Mouse (Mus musculus) embryonic stem cell, embryonic (primary cell): ENCODE results near the gene Fv1.
"Not testable (repeated sequence)": the region's sequence is repeated elsewhere in the genome, so short reads cannot be mapped to it uniquely, and the experiment has no call there.

Experiments used
- CTCF ChIA-PET, 4 experiments: fragments of 300-600 bp in 2 of 4; fragments of 350-600 bp in 2 of 4; sonication (Branson Sonifier 250); formaldehyde crosslinking; loops; one replicate each; lab custom pipeline; 2022; ENCODE audit warnings: inconsistent platforms in 2 of 4; lab: Charles Lee
- POLR2A ChIA-PET, 4 experiments: fragments of 300-600 bp in 2 of 4; fragments of 350-600 bp in 2 of 4; sonication (Branson Sonifier 250); formaldehyde crosslinking; loops; one replicate each; lab custom pipeline; 2022; ENCODE audit warnings: antibody characterized with exemption in 4 of 4, inconsistent platforms in 1 of 4; lab: Charles Lee

The Fv1 gene

GRCm38 (mm10) chr4:147868450-147869031 is at the start of gene Fv1, which contains the start of gene Miip:
Fv1 (plus strand) TSS chr4:147868979.
Miip (minus strand) TSS chr4:147868816.
- ChIA-PET CTCF (interaction anchor here in 2 of 4 experiments (0.6 to 0.7 kb wide), 2 partner anchors 18 to 227 kb away, joined by 3 to 4 read pairs; no protein-coding TSS in a partner anchor), POLR2A (interaction anchor here in 2 of 4 experiments (0.6 to 3.5 kb wide), 10 partner anchors 11 to 434 kb away, joined by 3 to 17 read pairs (median 4); partner anchors contain the start of genes Clcn6 (in 1 of the 2), Mthfr (in 1 of the 2) and Zfp933 (in 1 of the 2))

GRCm38 (mm10) chr4:147819659-147820058 is 49.1 kb upstream of the Fv1 start:
- POLR2A ChIA-PET = interaction anchor here in 2 of 4 experiments (0.9 to 1.6 kb wide), 3 partner anchors 10 to 29 kb away, joined by 3 to 8 read pairs (median 3); partner anchors contain the start of genes Zfp933 (in 1 of the 2) and Zfp984 (in 1 of the 2)
- CTCF ChIA-PET = not testable (repeated sequence)

GRCm38 (mm10) chr4:147821414-147821813 is 47.4 kb upstream of the Fv1 start:
- CTCF ChIA-PET = not testable (repeated sequence)
- POLR2A ChIA-PET = interaction anchor here in 1 of 4 experiments (2.0 kb wide), 1 partner anchor 12 kb away, joined by 9 read pairs; the partner anchor contains the start of gene Zfp984

GRCm38 (mm10) chr4:147824389-147824788 is 44.4 kb upstream of the Fv1 start:
- CTCF ChIA-PET = no interaction called here

GRCm38 (mm10) chr4:147839282-147839681 is 29.5 kb upstream of the Fv1 start:
- CTCF ChIA-PET, POLR2A ChIA-PET: not testable (repeated sequence)

More at GRCm38 (mm10) chr4:147824389-147824788, 44.4 kb upstream of the Fv1 start:
- POLR2A ChIA-PET = interaction anchor here in 1 of 4 experiments (1.7 to 1.9 kb wide), 2 partner anchors 15 to 17 kb away, joined by 6 to 10 read pairs; partner anchors contain the start of gene Zfp984

GRCm38 (mm10) chr4:147842871-147843270 is 25.9 kb upstream of the Fv1 start:
- POLR2A ChIA-PET = no interaction called here
- CTCF ChIA-PET = interaction anchor here in 1 of 4 experiments (0.6 kb wide), 1 partner anchor 715 kb away, joined by 3 read pairs; no protein-coding TSS in a partner anchor

GRCm38 (mm10) chr4:147847614-147848583 is 20.9 kb upstream of the Fv1 start, which contains the start of gene Zfp933:
Zfp933 (minus strand) TSS chr4:147848366.
- ChIA-PET CTCF (interaction anchor here in 2 of 4 experiments (0.6 kb wide), 2 partner anchors 31 to 1661 kb away, joined by 3 to 4 read pairs; no protein-coding TSS in a partner anchor), POLR2A (interaction anchor here in 3 of 4 experiments (0.7 to 2.3 kb wide), 16 partner anchors 11 to 710 kb away, joined by 3 to 6 read pairs (median 3); partner anchors contain the start of genes Fv1 (in 1 of the 3), Mfn2 (in 1 of the 3) and Miip (in 1 of the 3))

- ChIA-PET POLR2A (interaction anchor here in 3 of 4 experiments (0.7 to 2.3 kb wide), 15 partner anchors 10 to 709 kb away, joined by 3 to 6 read pairs (median 3); partner anchors contain the start of genes Fv1 (in 1 of the 3), Mfn2 (in 1 of the 3) and Miip (in 1 of the 3)), CTCF (interaction anchor here in 1 of 4 experiments (0.6 kb wide), 1 partner anchor 31 kb away, joined by 3 read pairs; no protein-coding TSS in a partner anchor)
Measured at GRCm38 (mm10) chr4:147848584-147848991, 20.2 kb upstream of the Fv1 start.

- CTCF ChIA-PET = no interaction called here
- POLR2A ChIA-PET = interaction anchor here in 1 of 4 experiments (0.6 to 1.6 kb wide), 4 partner anchors 8 to 59 kb away, joined by 3 to 7 read pairs (median 3); partner anchors contain the start of genes Fv1 and Miip
Measured at GRCm38 (mm10) chr4:147850776-147851175, 18.0 kb upstream of the Fv1 start.

- POLR2A ChIA-PET = interaction anchor here in 2 of 4 experiments (0.7 to 2.5 kb wide), 6 partner anchors 8 to 29 kb away, joined by 3 to 11 read pairs (median 4); partner anchors contain the start of gene Zfp933 (in 2 of the 2)
- CTCF ChIA-PET = no interaction called here
Measured at GRCm38 (mm10) chr4:147862051-147862450, 6.7 kb upstream of the Fv1 start.

- CTCF ChIA-PET = no interaction called here
- POLR2A ChIA-PET = no interaction called here
Measured at GRCm38 (mm10) chr4:147865651-147866050, 3.1 kb upstream of the Fv1 start.

- ChIA-PET POLR2A (interaction anchor here in 1 of 4 experiments (1.5 kb wide), 1 partner anchor 11 kb away, joined by 7 read pairs; no protein-coding TSS in a partner anchor), CTCF (no interaction called here)
Measured at GRCm38 (mm10) chr4:147866056-147866455, 2.7 kb upstream of the Fv1 start.

GRCm38 (mm10) chr4:147866793-147867192 is 2.0 kb upstream of the Fv1 start:
- CTCF ChIA-PET = not testable (repeated sequence)
- POLR2A ChIA-PET = interaction anchor here in 1 of 4 experiments (0.8 to 1.5 kb wide), 7 partner anchors 10 to 70 kb away, joined by 3 to 7 read pairs (median 3); partner anchors contain the start of genes Plod1 and Zfp984

GRCm38 (mm10) chr4:147867563-147868449 is 973 bp upstream of the Fv1 start:
- CTCF ChIA-PET = interaction anchor here in 2 of 4 experiments (0.6 to 0.7 kb wide), 2 partner anchors 8 to 227 kb away, joined by 4 read pairs; no protein-coding TSS in a partner anchor

GRCm38 (mm10) chr4:147869238-147869637 is 459 bp downstream of the Fv1 start:
- ChIA-PET CTCF (interaction anchor here in 1 of 4 experiments (0.7 kb wide), 1 partner anchor 17 kb away, joined by 3 read pairs; no protein-coding TSS in a partner anchor), POLR2A (interaction anchor here in 2 of 4 experiments (0.6 to 3.5 kb wide), 16 partner anchors 8 to 435 kb away, joined by 3 to 17 read pairs (median 5); partner anchors contain the start of genes Clcn6 (in 1 of the 2), Mfn2 (in 1 of the 2), Mthfr (in 1 of the 2) and Zfp933 (in 1 of the 2))

More at GRCm38 (mm10) chr4:147867563-147868449, 973 bp upstream of the Fv1 start:
- POLR2A ChIA-PET = interaction anchor here in 1 of 4 experiments (0.7 to 1.5 kb wide), 10 partner anchors 9 to 69 kb away, joined by 3 to 7 read pairs (median 3); partner anchors contain the start of genes Plod1, Zfp933 and Zfp984
